Mouse (Mus musculus): ENCODE data around the gene Ubxn11. TPM values are rescaled to one million over a fixed set of nuclear protein-coding genes. Genes with fewer than 3 reads are reported as not detected.

Ubxn11 gene
- polyA plus RNA-seq, 1 experiment from 2014 or later: 11.4 TPM

DNA sequence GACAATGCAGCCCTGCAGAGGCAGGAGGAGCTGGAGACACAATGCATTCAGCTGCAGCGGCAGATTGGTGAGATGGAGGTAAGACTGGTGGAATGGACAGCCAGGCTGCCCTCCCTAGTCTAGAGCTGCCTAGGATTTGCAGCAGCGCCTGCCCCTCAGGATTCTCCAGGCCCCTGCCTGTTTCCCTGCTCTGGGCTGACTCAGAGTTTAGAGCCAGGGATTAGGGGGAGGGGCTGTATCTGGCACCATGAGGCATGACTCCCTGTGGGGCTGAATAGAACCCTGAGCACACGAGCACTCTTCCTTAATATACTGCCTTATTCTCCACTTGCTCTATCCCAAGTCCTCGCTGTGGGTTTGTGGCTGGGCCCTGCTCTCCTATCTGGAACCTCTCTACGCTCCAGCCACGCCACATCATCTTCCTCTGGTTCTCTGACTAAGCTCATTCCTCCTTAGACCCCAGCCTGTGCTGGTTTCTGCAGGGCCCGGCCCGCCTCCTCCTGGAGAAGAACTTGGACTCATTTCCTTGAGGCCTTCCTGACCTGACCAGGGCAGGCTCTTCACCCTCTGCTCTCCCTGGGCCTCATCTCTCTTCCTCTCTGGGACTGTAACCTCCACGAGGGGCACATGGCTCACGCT lies 11.1 kb downstream of the Ubxn11 start:
- no peak overlapping the region for H3K4me3 ChIP-seq (replicated peaks)
- H3K4me2 ChIP-seq (replicated peaks): no peak overlapping the region
- no peaks in the 10 kb centered on the region for H3K9me3 ChIP-seq
- WGBS: 43% methylated on average over 10 of the region's 10 CpGs
- peaks cover 12% of the 10 kb centered on the region for H3K4me1 ChIP-seq (replicated peaks)
- H3K27ac ChIP-seq: peak overlapping the region; percentile 20; the same call in 1 of the 2 replicates
- H3K27me3 ChIP-seq: no peaks in the 10 kb centered on the region
- peak overlapping the region; percentile 32 for H3K9ac ChIP-seq (replicated peaks)
- no peaks in the 10 kb centered on the region for H3K36me3 ChIP-seq
- peak; percentile 65 for ATAC-seq

DNA sequence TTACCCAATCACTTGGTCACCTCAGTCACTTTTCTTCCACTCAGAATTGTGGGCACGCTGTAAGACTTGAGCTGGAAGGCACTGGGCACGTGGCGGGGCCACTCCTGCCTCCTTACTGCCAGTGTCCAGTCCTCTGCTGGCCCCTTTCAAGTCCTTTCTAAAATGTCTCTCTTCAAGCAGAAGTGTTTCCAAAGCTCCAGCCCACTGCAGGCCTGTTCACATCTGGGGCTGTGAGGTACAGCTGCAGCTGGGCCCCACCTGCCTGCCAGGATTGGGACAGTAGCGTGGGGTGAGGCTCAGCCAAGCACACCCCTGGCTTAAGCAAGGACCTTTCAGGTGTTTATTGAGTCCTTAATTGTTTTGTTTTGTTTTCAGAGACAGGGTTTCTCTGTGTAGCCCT lies 11.7 kb downstream of the Ubxn11 start:
- no peaks in the 10 kb centered on the region for H3K36me3 ChIP-seq
- H3K27ac ChIP-seq: no peak overlapping the region
- no peaks in the 10 kb centered on the region for H3K9me3 ChIP-seq
- H3K4me2 ChIP-seq (replicated peaks): no peak overlapping the region
- no peak for ATAC-seq
- no peak overlapping the region; the same call in 1 of the 2 replicates for H3K9ac ChIP-seq (replicated peaks)
- no peak overlapping the region for H3K4me3 ChIP-seq (replicated peaks)
- WGBS: 87% methylated on average over 4 of the region's 4 CpGs
- no peaks in the 10 kb centered on the region for H3K27me3 ChIP-seq
- H3K4me1 ChIP-seq (replicated peaks): peaks cover 12% of the 10 kb centered on the region

DNA sequence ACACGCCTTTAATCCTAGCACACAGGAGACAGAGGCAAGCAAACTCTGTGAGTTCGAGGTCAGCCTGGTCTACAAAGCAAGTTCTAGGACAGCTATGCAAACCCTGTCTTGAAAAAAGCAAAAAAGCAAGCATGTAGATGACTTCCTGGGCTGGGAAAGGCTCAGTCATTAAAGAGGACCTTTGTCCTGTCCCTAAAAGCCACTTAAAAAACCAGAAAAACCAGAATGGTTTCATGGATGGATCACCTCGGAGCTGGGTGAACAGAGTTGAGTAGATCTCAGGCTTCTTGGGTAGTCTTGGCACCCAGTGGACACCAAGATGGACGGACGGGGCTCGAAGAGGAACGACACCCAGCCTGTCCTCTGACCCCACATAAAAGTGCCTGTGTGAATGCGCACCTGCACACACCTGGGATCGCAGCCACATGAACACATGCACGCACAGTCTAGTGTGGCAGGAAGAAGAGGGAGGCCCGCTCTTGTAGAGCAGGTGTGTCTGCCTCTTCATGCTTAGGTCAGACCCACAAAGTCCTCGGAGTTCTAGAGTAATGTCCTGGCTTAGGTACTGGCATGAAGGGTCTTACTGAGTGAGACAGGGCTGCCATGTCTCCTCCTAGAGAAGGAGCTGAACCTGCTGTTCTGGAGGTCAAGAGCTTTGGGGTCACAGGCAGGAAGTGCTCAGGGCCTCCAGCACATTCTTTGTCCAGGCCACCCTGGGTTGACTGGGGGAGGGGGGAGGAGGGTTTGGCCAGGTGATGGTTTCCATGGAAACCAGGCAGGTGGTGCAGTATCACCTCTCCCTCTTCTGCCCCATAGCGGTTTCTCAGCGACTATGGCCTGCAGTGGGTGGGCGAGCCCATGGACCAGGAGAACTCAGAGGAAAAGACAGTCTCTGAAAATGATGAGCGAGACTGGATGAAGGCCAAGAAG lies 13.1 kb downstream of the Ubxn11 start:
- no peaks in the 10 kb centered on the region for H3K36me3 ChIP-seq
- H3K27me3 ChIP-seq: no peaks in the 10 kb centered on the region
- H3K9me3 ChIP-seq: no peaks in the 10 kb centered on the region
- H3K9ac ChIP-seq (replicated peaks): no peak overlapping the region
- no peak overlapping the region for H3K27ac ChIP-seq
- H3K4me1 ChIP-seq (replicated peaks): peaks cover 12% of the 10 kb centered on the region
- H3K4me2 ChIP-seq (replicated peaks): no peak overlapping the region
- ATAC-seq: no peak
- 90% methylated on average over 16 of the region's 16 CpGs for WGBS
- no peak overlapping the region for H3K4me3 ChIP-seq (replicated peaks)

DNA sequence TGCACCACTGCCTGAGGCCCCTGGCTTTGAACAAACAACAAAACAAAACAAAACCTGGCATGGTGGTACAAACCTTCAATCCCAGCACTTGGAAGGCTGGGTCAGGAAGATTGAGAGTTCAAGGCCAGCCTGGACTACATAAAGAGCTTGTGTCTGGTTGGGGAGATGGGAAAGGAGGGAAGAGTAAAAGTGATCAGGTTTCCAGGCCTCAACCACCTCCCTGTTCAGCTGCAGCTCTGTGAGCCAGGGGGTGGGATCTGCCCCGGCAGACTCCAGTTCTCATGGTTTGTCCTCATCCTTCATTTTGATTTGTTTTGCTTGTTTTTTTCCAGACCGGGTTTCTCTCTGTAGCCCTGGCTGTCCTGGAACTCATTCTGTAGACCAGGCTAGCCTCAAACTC lies 14.1 kb downstream of the Ubxn11 start:
- Histone ChIP-seq H3K9me3 (no peaks in the 10 kb centered on the region), H3K4me2 (replicated peaks) (no peak overlapping the region)
- no peak for ATAC-seq

DNA sequence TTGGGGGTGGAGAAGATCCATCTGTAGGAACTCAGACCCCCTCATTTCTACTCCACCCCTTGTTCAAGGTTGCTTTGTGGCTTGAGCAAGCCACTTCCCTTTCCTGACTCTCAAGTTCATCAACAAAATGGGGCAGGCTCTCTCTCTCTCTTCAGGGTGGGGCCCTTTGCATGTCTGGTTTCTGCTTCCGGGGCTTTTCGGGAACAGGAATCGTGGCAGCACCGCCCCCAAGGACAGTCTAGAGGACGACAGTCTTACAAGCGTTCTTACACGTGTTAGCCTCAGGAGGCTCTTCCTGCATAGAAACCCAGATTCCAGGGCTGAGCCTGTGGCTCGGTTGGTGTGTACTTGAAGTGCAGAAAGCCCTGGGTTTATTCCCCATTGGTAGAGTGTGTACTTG lies 14.6 kb downstream of the Ubxn11 start:
- H3K4me3 ChIP-seq (replicated peaks): no peak overlapping the region
- H3K4me2 ChIP-seq (replicated peaks): no peak overlapping the region
- H3K27me3 ChIP-seq: no peaks in the 10 kb centered on the region
- no peak for ATAC-seq
- no peaks in the 10 kb centered on the region for H3K36me3 ChIP-seq
- H3K9me3 ChIP-seq: no peaks in the 10 kb centered on the region
- no peak overlapping the region for H3K27ac ChIP-seq
- peaks cover 15% of the 10 kb centered on the region for H3K4me1 ChIP-seq (replicated peaks)
- 89% methylated on average over 8 of the region's 8 CpGs for WGBS
- H3K9ac ChIP-seq (replicated peaks): no peak overlapping the region

More for the DNA sequence above, 14.1 kb downstream of the Ubxn11 start:
- Histone ChIP-seq H3K4me1 (replicated peaks) (peaks cover 13% of the 10 kb centered on the region), H3K36me3 (no peaks in the 10 kb centered on the region), H3K27me3 (no peaks in the 10 kb centered on the region), H3K27ac (no peak overlapping the region), H3K9ac (replicated peaks) (no peak overlapping the region), H3K4me3 (replicated peaks) (no peak overlapping the region)
- 95% methylated on average over 2 of the region's 2 CpGs for WGBS

DNA sequence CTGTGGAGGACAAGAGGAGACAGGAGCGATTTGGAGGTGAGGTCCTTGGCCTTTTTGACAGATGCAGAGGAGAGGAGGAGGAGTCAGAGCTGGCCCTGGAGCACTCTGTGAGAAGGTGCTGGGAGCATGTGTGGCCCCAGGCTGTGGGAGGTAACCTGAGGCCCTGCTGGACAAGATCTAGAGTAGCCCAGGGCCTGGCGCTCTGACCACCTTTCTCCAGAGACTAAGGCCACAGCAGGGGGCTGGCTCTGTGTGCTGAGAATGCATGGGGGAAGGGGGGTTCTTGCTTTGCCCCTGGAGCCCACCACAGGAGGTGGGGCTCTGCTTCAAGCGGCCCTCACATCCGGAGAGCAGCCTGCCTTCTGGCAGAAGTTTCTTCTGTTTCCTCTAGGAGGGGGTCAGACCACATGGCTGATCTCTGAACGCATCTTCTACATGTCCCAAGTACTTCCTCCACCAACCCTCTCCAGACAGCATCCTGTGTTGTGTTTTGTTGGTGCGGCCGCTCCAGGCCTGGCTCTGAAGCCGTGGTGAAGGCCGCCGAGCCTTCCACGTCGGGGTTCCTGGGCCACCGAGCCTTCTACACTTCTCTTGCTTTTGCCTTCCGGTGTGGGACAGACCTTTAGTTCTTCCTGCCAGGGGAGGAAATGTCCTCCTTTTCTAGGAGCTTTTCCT lies 15.9 kb downstream of the Ubxn11 start:
- Histone ChIP-seq H3K4me1 (replicated peaks) (peaks cover 10% of the 10 kb centered on the region), H3K4me2 (replicated peaks) (no peak overlapping the region), H3K4me3 (replicated peaks) (no peak overlapping the region), H3K36me3 (no peaks in the 10 kb centered on the region), H3K9ac (replicated peaks) (0 out of 2 replicates have a peak overlapping the region, but pooled peaks have one; percentile 37), H3K27ac (no peak overlapping the region), H3K9me3 (no peaks in the 10 kb centered on the region), H3K27me3 (no peaks in the 10 kb centered on the region)
- WGBS: 76% methylated on average over 14 of the region's 14 CpGs
- no peak for ATAC-seq

DNA sequence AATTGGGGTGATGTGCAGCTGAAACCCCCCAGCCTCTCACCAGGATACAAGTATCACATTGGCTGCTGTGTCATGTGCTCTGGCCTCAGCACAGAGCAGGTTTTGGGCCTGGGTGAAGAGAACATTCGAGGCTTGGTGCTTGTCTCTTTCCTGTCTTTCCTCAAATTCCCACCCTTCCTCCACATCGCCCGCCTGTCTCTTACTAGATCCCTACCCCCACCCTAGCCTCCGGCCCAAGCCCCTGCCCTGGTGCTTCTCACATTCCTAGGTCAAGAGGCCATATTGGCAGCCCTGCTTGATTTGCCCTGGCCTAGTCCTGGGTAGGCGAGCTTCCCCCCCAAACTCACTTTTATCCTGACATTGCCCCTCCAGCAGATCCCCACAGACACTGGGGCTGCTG lies 16.7 kb downstream of the Ubxn11 start:
- Histone ChIP-seq H3K4me1 (replicated peaks) (peaks cover 4% of the 10 kb centered on the region), H3K27me3 (no peaks in the 10 kb centered on the region), H3K9me3 (no peaks in the 10 kb centered on the region), H3K4me3 (replicated peaks) (no peak overlapping the region), H3K9ac (replicated peaks) (no peak overlapping the region), H3K27ac (no peak overlapping the region), H3K36me3 (no peaks in the 10 kb centered on the region), H3K4me2 (replicated peaks) (no peak overlapping the region)
- WGBS: 81% methylated on average over 5 of the region's 5 CpGs
- no peak for ATAC-seq

DNA sequence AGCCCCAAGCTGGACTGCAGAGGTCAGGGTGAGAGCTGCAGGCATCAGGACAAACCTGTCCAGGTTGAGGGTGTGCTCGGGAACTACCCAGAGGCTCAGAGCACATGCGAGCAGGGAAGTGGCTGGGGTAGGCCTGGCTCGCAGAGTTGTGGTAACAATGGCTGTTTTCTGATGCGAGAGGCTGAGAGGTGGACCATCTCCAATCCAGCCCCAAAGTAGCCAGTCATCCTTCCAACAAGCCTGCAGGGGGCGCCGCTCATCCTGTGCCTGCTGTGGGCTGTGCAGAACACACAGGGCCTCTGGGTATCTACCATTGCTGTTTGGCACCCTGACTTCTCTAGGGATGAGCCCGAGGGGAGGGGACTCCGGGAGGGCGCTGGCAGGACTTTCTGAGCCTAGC lies 17.3 kb downstream of the Ubxn11 start:
- Histone ChIP-seq H3K9ac (replicated peaks) (no peak overlapping the region), H3K4me1 (replicated peaks) (peaks cover 7% of the 10 kb centered on the region), H3K27me3 (no peaks in the 10 kb centered on the region), H3K4me2 (replicated peaks) (no peak overlapping the region), H3K27ac (no peak overlapping the region), H3K9me3 (no peaks in the 10 kb centered on the region), H3K36me3 (no peaks in the 10 kb centered on the region), H3K4me3 (replicated peaks) (no peak overlapping the region)
- 55% methylated on average over 9 of the region's 9 CpGs for WGBS
- no peak for ATAC-seq

DNA sequence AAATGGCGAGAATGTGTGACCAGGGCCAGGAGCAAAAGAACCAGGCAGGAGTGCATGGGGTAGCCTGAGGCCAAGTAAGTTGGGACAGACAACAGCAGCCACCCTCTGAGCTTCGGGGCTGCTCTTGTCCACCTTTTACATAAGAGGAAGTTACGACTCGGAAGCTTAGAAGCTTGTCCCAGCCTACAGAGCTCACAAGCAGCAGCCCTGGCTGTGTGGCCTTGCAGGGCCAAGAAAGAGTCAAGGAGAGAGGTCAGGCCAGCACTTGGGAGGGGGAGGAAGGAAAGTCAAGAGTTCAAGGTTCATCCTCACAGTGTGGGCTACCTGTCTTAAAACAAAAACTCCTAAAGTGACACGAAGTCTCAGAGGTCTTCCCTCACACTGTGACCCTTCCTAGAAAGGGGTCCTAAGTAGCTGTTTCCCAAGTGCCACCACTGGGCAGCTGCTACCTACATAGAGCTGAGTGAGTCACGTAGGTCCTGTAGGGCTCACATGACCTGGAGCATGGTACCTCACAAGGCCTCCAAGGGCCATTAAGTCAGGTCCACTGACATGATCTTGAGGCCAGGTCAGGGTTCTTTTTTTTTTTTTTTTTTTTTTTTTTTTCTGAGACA lies 17.9 kb downstream of the Ubxn11 start:
- no peaks in the 10 kb centered on the region for H3K36me3 ChIP-seq
- H3K27ac ChIP-seq: no peak overlapping the region
- peaks cover 7% of the 10 kb centered on the region for H3K4me1 ChIP-seq (replicated peaks)
- no peaks in the 10 kb centered on the region for H3K27me3 ChIP-seq
- no peak overlapping the region for H3K4me2 ChIP-seq (replicated peaks)
- H3K9ac ChIP-seq (replicated peaks): no peak overlapping the region
- H3K4me3 ChIP-seq (replicated peaks): no peak overlapping the region
- ATAC-seq: no peak
- no peaks in the 10 kb centered on the region for H3K9me3 ChIP-seq
- 86% methylated on average over 6 of the region's 6 CpGs for WGBS

DNA sequence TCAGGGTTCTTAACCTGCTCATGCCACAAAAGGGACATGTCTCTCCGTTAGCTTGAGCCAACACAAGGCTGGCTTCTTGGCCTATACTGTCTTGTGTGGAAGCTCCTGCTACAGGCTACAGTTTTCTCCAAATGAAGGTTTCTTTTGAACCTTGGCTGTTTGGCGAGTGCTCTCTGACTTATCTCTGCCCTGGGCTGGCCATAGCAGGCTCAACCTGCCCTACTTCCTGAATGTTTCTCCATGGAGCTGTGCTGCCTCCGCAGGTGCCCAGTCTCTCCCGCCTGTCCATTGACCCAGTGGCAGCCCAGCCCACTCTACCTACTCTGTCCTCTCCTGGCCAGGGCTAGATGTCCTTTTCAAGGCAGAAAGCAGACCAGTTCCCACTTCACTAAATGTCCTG lies 18.5 kb downstream of the Ubxn11 start:
- WGBS: 88% methylated on average over 4 of the region's 4 CpGs
- H3K4me3 ChIP-seq (replicated peaks): no peak overlapping the region
- H3K36me3 ChIP-seq: no peaks in the 10 kb centered on the region

DNA sequence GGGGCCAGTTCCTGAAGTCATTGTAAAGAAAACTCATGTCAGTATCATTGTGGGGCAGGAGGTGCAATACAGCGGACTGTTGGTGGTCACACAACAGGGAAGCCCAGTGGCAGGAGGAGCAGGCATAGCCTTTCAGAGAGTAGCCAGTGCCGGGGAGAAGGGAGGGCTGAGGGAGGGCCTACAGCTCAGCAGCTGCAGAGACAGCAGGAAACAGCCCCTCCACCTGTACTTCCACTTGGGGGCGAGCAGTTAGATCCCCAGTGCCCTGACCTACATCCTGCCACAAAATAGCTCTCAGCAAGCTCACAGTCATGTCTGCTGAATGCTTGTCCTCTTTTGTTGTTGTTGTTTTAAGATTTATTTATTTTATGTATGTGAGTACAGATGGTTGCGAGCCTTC lies 19.2 kb downstream of the Ubxn11 start:
- Histone ChIP-seq H3K4me2 (replicated peaks) (no peak overlapping the region), H3K9ac (replicated peaks) (no peak overlapping the region), H3K9me3 (no peaks in the 10 kb centered on the region), H3K4me3 (replicated peaks) (no peak overlapping the region), H3K27me3 (no peaks in the 10 kb centered on the region), H3K36me3 (peaks cover 4% of the 10 kb centered on the region; the same call in 1 of the 2 replicates), H3K4me1 (replicated peaks) (peaks cover 9% of the 10 kb centered on the region), H3K27ac (no peak overlapping the region)
- 45% methylated on average over 4 of the region's 4 CpGs for WGBS
- ATAC-seq: no peak

More for the DNA sequence above, 18.5 kb downstream of the Ubxn11 start:
- no peak for ATAC-seq
- Histone ChIP-seq H3K9ac (replicated peaks) (no peak overlapping the region), H3K27ac (no peak overlapping the region), H3K27me3 (no peaks in the 10 kb centered on the region), H3K9me3 (no peaks in the 10 kb centered on the region), H3K4me1 (replicated peaks) (peaks cover 7% of the 10 kb centered on the region), H3K4me2 (replicated peaks) (no peak overlapping the region)

Data from midbrain, embryonic 13.5 days (tissue).